Mouse (Mus musculus) heart, postnatal 0 days (tissue): ENCODE data around the gene Oaf.

ENCODE experiments used
- CTCF ChIP-seq: IDR thresholded peaks from 2 replicates; pipeline ENCODE4 v1.5.1; 2016; ENCODE audit warnings: antibody characterized with exemption, control low read depth, low read depth
- EP300 ChIP-seq: IDR thresholded peaks from 2 replicates; pipeline ENCODE4 v1.6.1; 2016; ENCODE audit warnings: antibody characterized with exemption, low read depth

DNA sequence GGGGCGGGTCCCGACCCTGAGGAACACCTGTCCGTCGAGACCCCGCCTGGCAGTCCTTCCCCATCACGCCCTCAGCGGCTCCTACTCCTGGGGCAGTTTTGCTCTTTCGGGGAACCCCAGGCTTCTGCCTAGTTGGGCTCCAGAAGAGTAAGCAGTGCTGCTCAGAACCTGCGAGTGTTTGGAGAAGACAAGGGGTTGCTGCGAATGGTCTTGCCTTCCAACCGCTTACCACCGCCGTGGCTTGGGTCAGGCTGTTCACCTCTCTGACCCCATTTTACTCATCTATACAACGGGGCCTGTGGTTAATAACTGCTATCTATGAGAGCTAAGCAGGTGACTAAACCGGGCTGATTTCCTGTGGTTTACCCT, 33.7 kb downstream of the Oaf start:
- TF ChIP-seq CTCF (no peak), EP300 (no peak)
